Mouse (Mus musculus): ENCODE data around the gene Muc16. TPM values are rescaled to one million over a fixed set of nuclear protein-coding genes. Genes with fewer than 3 reads are reported as not detected.

Gene Muc16
- polyA plus RNA-seq (2012; rRNA removed): 0.31 and 0.46 TPM in 2 replicates

GRCm38 (mm10) chr9:18674480-18675154, at the start of gene Muc16:
TSS of gene Muc16 (minus strand) at chr9:18674530.
- DNase-seq (ENCODE audit: low read depth in 1 of 2, low spot score in 2 of 2): no peak
- Histone ChIP-seq H3K4me1 (ENCODE audit: control insufficient read depth, insufficient read depth, insufficient read length) (no peaks in the 10 kb centered on the region), H3K27ac (ENCODE audit: insufficient read depth, low read length) (no peak within 1 kb of the TSS), H3K27me3 (ENCODE audit: control insufficient read depth, insufficient read depth, low read length) (no peaks in the 10 kb centered on the region), H3K4me3 (ENCODE audit: extremely low read depth, insufficient read depth, insufficient read length) (no peak within 1 kb of the TSS), H3K36me3 (ENCODE audit: control insufficient read depth, insufficient read depth, low read length) (no peaks in the 10 kb centered on the region)
- TF ChIP-seq CTCF (IDR thresholded peaks at IDR 0.05; ENCODE audit: extremely low read depth, insufficient read depth, insufficient read length, insufficient replicate concordance) (no peak), POLR2A (IDR thresholded peaks at IDR 0.05; ENCODE audit: low read depth, low read length) (no peak)
- 81% methylated on average over 4 of the region's 4 CpGs for WGBS

GRCm38 (mm10) chr9:18722712-18723099, 48.4 kb upstream of the Muc16 start:
- DNase-seq (ENCODE audit: low read depth in 1 of 2, low spot score in 2 of 2): no peak
- Histone ChIP-seq H3K36me3 (ENCODE audit: control insufficient read depth, insufficient read depth, low read length) (no peaks in the 10 kb centered on the region), H3K27me3 (ENCODE audit: control insufficient read depth, insufficient read depth, low read length) (no peaks in the 10 kb centered on the region), H3K4me3 (ENCODE audit: extremely low read depth, insufficient read depth, insufficient read length) (no peak overlapping the region), H3K27ac (ENCODE audit: insufficient read depth, low read length) (no peak overlapping the region), H3K4me1 (ENCODE audit: control insufficient read depth, insufficient read depth, insufficient read length) (no peaks in the 10 kb centered on the region)
- TF ChIP-seq CTCF (IDR thresholded peaks at IDR 0.05; ENCODE audit: extremely low read depth, insufficient read depth, insufficient read length, insufficient replicate concordance): no peak
- TF ChIP-seq POLR2A (IDR thresholded peaks at IDR 0.05; ENCODE audit: low read depth, low read length): no peak
- WGBS: 79% methylated on average over 4 of the region's 4 CpGs

GRCm38 (mm10) chr9:18721931-18722711, 47.8 kb upstream of the Muc16 start:
- no peak overlapping the region for H3K27ac ChIP-seq (ENCODE audit: insufficient read depth, low read length)
- H3K4me1 ChIP-seq (ENCODE audit: control insufficient read depth, insufficient read depth, insufficient read length): no peaks in the 10 kb centered on the region
- H3K4me3 ChIP-seq (ENCODE audit: extremely low read depth, insufficient read depth, insufficient read length): no peak overlapping the region
- no peaks in the 10 kb centered on the region for H3K36me3 ChIP-seq (ENCODE audit: control insufficient read depth, insufficient read depth, low read length)
- no peaks in the 10 kb centered on the region for H3K27me3 ChIP-seq (ENCODE audit: control insufficient read depth, insufficient read depth, low read length)
- WGBS: 48% methylated on average over 6 of the region's 6 CpGs
- TF ChIP-seq POLR2A (IDR thresholded peaks at IDR 0.05; ENCODE audit: low read depth, low read length) (no peak), CTCF (IDR thresholded peaks at IDR 0.05; ENCODE audit: extremely low read depth, insufficient read depth, insufficient read length, insufficient replicate concordance) (no peak)
- no peak for DNase-seq (ENCODE audit: low read depth in 1 of 2, low spot score in 2 of 2)

- H3K4me3 ChIP-seq (ENCODE audit: extremely low read depth, insufficient read depth, insufficient read length): no peak overlapping the region
- WGBS: 60% methylated on average over 2 of the region's 2 CpGs
- no peak for DNase-seq (ENCODE audit: low read depth in 1 of 2, low spot score in 2 of 2)
- no peaks in the 10 kb centered on the region for H3K4me1 ChIP-seq (ENCODE audit: control insufficient read depth, insufficient read depth, insufficient read length)
- no peaks in the 10 kb centered on the region for H3K27me3 ChIP-seq (ENCODE audit: control insufficient read depth, insufficient read depth, low read length)
- H3K27ac ChIP-seq (ENCODE audit: insufficient read depth, low read length): no peak overlapping the region
- no peak for TF ChIP-seq CTCF (IDR thresholded peaks at IDR 0.05; ENCODE audit: extremely low read depth, insufficient read depth, insufficient read length, insufficient replicate concordance)
- TF ChIP-seq POLR2A (IDR thresholded peaks at IDR 0.05; ENCODE audit: low read depth, low read length): no peak
- H3K36me3 ChIP-seq (ENCODE audit: control insufficient read depth, insufficient read depth, low read length): no peaks in the 10 kb centered on the region
Measured at GRCm38 (mm10) chr9:18721011-18721410, 46.7 kb upstream of the Muc16 start.

GRCm38 (mm10) chr9:18705628-18706027, 31.3 kb upstream of the Muc16 start:
- H3K27ac ChIP-seq (ENCODE audit: insufficient read depth, low read length): no peak overlapping the region

GRCm38 (mm10) chr9:18598366-18598765, 76.0 kb downstream of the Muc16 start:
- no peaks in the 10 kb centered on the region for H3K27me3 ChIP-seq (ENCODE audit: control insufficient read depth, insufficient read depth, low read length)
- TF ChIP-seq CTCF (IDR thresholded peaks at IDR 0.05; ENCODE audit: extremely low read depth, insufficient read depth, insufficient read length, insufficient replicate concordance): no peak
- TF ChIP-seq POLR2A (IDR thresholded peaks at IDR 0.05; ENCODE audit: low read depth, low read length): no peak
- H3K4me3 ChIP-seq (ENCODE audit: extremely low read depth, insufficient read depth, insufficient read length): no peak overlapping the region
- DNase-seq (ENCODE audit: low read depth in 1 of 2, low spot score in 2 of 2): no peak
- H3K4me1 ChIP-seq (ENCODE audit: control insufficient read depth, insufficient read depth, insufficient read length): no peaks in the 10 kb centered on the region
- no peaks in the 10 kb centered on the region for H3K36me3 ChIP-seq (ENCODE audit: control insufficient read depth, insufficient read depth, low read length)
- 72% methylated on average over 2 of the region's 2 CpGs for WGBS
- no peak overlapping the region for H3K27ac ChIP-seq (ENCODE audit: insufficient read depth, low read length)

More at GRCm38 (mm10) chr9:18705628-18706027, 31.3 kb upstream of the Muc16 start:
- DNase-seq (ENCODE audit: low read depth in 1 of 2, low spot score in 2 of 2): no peak
- Histone ChIP-seq H3K4me1 (ENCODE audit: control insufficient read depth, insufficient read depth, insufficient read length) (no peaks in the 10 kb centered on the region), H3K36me3 (ENCODE audit: control insufficient read depth, insufficient read depth, low read length) (no peaks in the 10 kb centered on the region), H3K27me3 (ENCODE audit: control insufficient read depth, insufficient read depth, low read length) (no peaks in the 10 kb centered on the region), H3K4me3 (ENCODE audit: extremely low read depth, insufficient read depth, insufficient read length) (no peak overlapping the region)
- TF ChIP-seq POLR2A (IDR thresholded peaks at IDR 0.05; ENCODE audit: low read depth, low read length) (no peak), CTCF (IDR thresholded peaks at IDR 0.05; ENCODE audit: extremely low read depth, insufficient read depth, insufficient read length, insufficient replicate concordance) (no peak)

GRCm38 (mm10) chr9:18508098-18508497, 166.2 kb downstream of the Muc16 start:
- Histone ChIP-seq H3K36me3 (ENCODE audit: control insufficient read depth, insufficient read depth, low read length) (no peaks in the 10 kb centered on the region), H3K27me3 (ENCODE audit: control insufficient read depth, insufficient read depth, low read length) (no peaks in the 10 kb centered on the region), H3K4me1 (ENCODE audit: control insufficient read depth, insufficient read depth, insufficient read length) (no peaks in the 10 kb centered on the region), H3K27ac (ENCODE audit: insufficient read depth, low read length) (no peak overlapping the region), H3K4me3 (ENCODE audit: extremely low read depth, insufficient read depth, insufficient read length) (no peak overlapping the region)
- DNase-seq (ENCODE audit: low read depth in 1 of 2, low spot score in 2 of 2): no peak
- no peak for TF ChIP-seq CTCF (IDR thresholded peaks at IDR 0.05; ENCODE audit: extremely low read depth, insufficient read depth, insufficient read length, insufficient replicate concordance)
- WGBS: 55% methylated on average over 2 of the region's 2 CpGs

All from spleen, adult 2 months (tissue).